Mouse (Mus musculus) limb, embryonic 11.5 days (tissue): ENCODE data around the gene Dgcr8. TPM values are rescaled to one million over a fixed set of nuclear protein-coding genes. Genes with fewer than 3 reads are reported as not detected.

Experiments
- ATAC-seq: fragments of 200-750 bp; cut with Nextera tagmentation; 2 replicates; pipeline ENCODE4 v1.8.0; 2017; ENCODE audit warnings: low read depth; ENCODE audit not compliant: insufficient number of reproducible peaks, low FRiP score, low TSS enrichment
- DNase-seq: peaks from one replicate; pipeline ENCODE4 v3.0.0-alpha.2; 2015; ENCODE audit warnings: low spot score
- H3K27ac ChIP-seq: fragments of 300-500 bp; sonication (generic); replicated peaks from 2 replicates; pipeline ENCODE4 v1.5.1; 2014; ENCODE audit warnings: low read depth, mild to moderate bottlenecking, low read length
- H3K27me3 ChIP-seq: fragments of 300-500 bp; sonication (generic); 2 replicates; pipeline ENCODE4 v1.6.1; 2014; ENCODE audit warnings: mild to moderate bottlenecking, low read length, mixed read lengths; ENCODE audit not compliant: control insufficient read depth, insufficient read depth
- H3K36me3 ChIP-seq: fragments of 300-500 bp; sonication (generic); 2 replicates; pipeline ENCODE4 v1.6.1; 2014; ENCODE audit warnings: mild to moderate bottlenecking, low read length, moderate library complexity, mixed read lengths; ENCODE audit not compliant: control insufficient read depth, insufficient read depth
- H3K4me1 ChIP-seq: fragments of 300-500 bp; sonication (generic); 2 replicates; pipeline ENCODE4 v1.6.1; 2014; ENCODE audit warnings: low read length, mixed read lengths; ENCODE audit not compliant: control insufficient read depth, insufficient read depth
- H3K4me2 ChIP-seq: fragments of 300-500 bp; sonication (generic); 2 replicates; pipeline ENCODE4 v1.6.1; 2014; ENCODE audit warnings: low read depth, mild to moderate bottlenecking, moderate library complexity; ENCODE audit not compliant: severe bottlenecking
- H3K4me3 ChIP-seq: fragments of 300-500 bp; sonication (generic); 2 replicates; pipeline ENCODE4 v1.5.1; 2014; ENCODE audit warnings: low read depth, low read length
- H3K9ac ChIP-seq: fragments of 300-500 bp; sonication (generic); 2 replicates; pipeline ENCODE4 v1.6.1; 2014; ENCODE audit warnings: mild to moderate bottlenecking, low read length
- H3K9me3 ChIP-seq: fragments of 300-500 bp; sonication (generic); 2 replicates; pipeline ENCODE4 v1.6.1; 2016; ENCODE audit warnings: low read length; ENCODE audit not compliant: control insufficient read depth
- WGBS: fragments of 180-500 bp; shearing (Covaris S2); extraction: QIAGEN DNeasy Blood & Tissue Kit; methylation state at CpG from one replicate; pipeline ENCODE4 v1.1.7; 2014; 5-methylcytosine and 5-hydroxymethylcytosine counted together
- polyA plus RNA-seq: library from polyadenylated mRNA; unstranded; fragments of >200 nt; fragmentation: Nextera tagmentation; extraction: Ambion mirVana; gene quantifications from 2 replicates; pipeline ENCODE4 v1.2.1, GENCODE M21; 2014

The Dgcr8 gene
- polyA plus RNA-seq, 1 experiment from 2014 or later, result 42.7 TPM

DNA sequence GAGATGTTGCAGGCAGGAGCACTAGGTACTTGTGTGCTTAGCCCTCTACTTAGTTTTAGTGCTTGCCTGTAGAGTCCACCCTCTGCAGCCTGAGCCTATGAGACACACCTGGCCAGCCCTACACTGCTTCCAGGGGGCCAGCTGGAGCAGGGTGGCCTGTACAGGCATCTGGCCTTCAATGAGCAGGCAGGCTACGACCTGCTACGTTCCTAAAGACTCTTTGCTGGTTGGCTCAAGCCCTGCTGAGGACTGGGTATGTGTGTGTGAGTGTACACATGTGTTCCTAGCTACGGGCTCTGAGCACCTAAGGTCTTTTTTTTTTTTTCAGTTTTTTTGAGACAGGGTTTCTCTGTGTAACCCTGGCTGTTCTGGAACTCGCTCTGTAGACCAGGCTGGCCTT lies 57.6 kb downstream of the Dgcr8 start:
- Histone ChIP-seq H3K9ac (no peak overlapping the region), H3K9me3 (no peaks in the 10 kb centered on the region), H3K4me1 (peaks cover 18% of the 10 kb centered on the region), H3K4me3 (no peak overlapping the region), H3K27me3 (no peaks in the 10 kb centered on the region), H3K4me2 (no peak overlapping the region), H3K36me3 (0 out of 2 replicates have a peak, but pooled peaks cover 5% of the 10 kb centered on the region), H3K27ac (no peak overlapping the region)
- ATAC-seq, result no peak
- DNase-seq, result no peak
- 71% methylated on average over 4 of the region's 4 CpGs for WGBS

GRCm38 (mm10) chr16:18231047-18231446 lies 58.0 kb downstream of the Dgcr8 start:
- 82% methylated on average over 3 of the region's 3 CpGs for WGBS
- H3K4me3 ChIP-seq, result no peak overlapping the region
- no peak overlapping the region for H3K27ac ChIP-seq
- no peak overlapping the region for H3K4me2 ChIP-seq
- DNase-seq, result no peak
- 0 out of 2 replicates have a peak, but pooled peaks cover 6% of the 10 kb centered on the region for H3K36me3 ChIP-seq
- peaks cover 18% of the 10 kb centered on the region for H3K4me1 ChIP-seq
- H3K9me3 ChIP-seq, result no peaks in the 10 kb centered on the region
- H3K9ac ChIP-seq, result no peak overlapping the region
- H3K27me3 ChIP-seq, result no peaks in the 10 kb centered on the region
- no peak for ATAC-seq

DNA sequence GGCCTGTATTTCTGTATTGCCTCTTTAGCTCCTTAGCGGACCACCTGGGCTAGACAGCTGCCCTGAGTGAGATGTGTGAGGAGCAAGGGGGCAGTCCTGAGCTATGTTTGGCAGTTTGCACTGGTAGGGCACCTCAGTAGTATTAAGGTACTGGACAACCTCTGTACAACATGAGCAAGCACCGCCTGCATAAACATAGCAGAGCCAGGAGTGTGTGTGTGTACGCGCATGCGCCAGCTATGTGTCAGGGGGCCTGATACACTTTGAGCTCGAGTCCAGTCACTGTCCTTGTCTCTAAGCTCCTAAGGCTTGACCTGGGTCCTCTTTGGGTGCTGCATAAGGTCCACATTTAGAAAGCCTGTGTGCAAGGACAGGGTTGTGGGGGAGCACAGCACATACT lies 58.4 kb downstream of the Dgcr8 start:
- H3K27me3 ChIP-seq, result no peaks in the 10 kb centered on the region
- H3K36me3 ChIP-seq, result 0 out of 2 replicates have a peak, but pooled peaks cover 7% of the 10 kb centered on the region
- no peak overlapping the region for H3K27ac ChIP-seq
- ATAC-seq, result no peak
- peaks cover 15% of the 10 kb centered on the region for H3K4me1 ChIP-seq
- no peak overlapping the region for H3K4me3 ChIP-seq
- WGBS, result 95% methylated on average over 6 of the region's 6 CpGs
- H3K4me2 ChIP-seq, result no peak overlapping the region
- no peak overlapping the region for H3K9ac ChIP-seq
- H3K9me3 ChIP-seq, result no peaks in the 10 kb centered on the region
- no peak for DNase-seq

DNA sequence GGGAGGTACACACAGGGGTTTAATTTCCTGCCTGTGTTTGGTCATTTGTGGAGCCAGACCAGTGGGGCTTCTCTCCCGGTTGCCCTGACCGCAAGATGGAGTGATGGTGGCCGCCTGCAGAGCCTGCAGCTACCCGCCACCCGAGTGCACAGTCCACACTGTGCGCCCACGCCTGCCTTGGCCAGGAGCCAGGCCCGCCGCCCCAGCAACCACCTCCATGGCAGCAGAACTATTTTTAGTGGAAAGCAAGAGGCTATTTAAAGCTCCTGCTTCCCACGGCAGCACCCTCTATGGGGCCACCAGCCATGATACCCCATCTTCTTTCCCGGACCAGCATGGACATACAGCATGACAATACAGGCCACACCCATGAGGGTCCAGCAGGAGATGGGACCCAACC lies 59.4 kb downstream of the Dgcr8 start:
- Histone ChIP-seq H3K9me3 (no peaks in the 10 kb centered on the region), H3K4me3 (no peak overlapping the region), H3K36me3 (peaks cover 9% of the 10 kb centered on the region; the same call in 1 of the 2 replicates), H3K27me3 (no peaks in the 10 kb centered on the region), H3K4me1 (peaks cover 14% of the 10 kb centered on the region), H3K4me2 (no peak overlapping the region), H3K9ac (no peak overlapping the region), H3K27ac (no peak overlapping the region)
- WGBS, result 88% methylated on average over 11 of the region's 11 CpGs
- no peak for DNase-seq
- ATAC-seq, result no peak

GRCm38 (mm10) chr16:18228856-18229255 lies 60.2 kb downstream of the Dgcr8 start:
- H3K27me3 ChIP-seq, result no peaks in the 10 kb centered on the region
- 90% methylated on average over 4 of the region's 4 CpGs for WGBS
- DNase-seq (no peak), ATAC-seq (no peak)
- H3K36me3 ChIP-seq, result peaks cover 16% of the 10 kb centered on the region
- H3K27ac ChIP-seq, result no peak overlapping the region
- peaks cover 8% of the 10 kb centered on the region for H3K4me1 ChIP-seq
- no peak overlapping the region for H3K4me2 ChIP-seq
- H3K4me3 ChIP-seq, result no peak overlapping the region
- H3K9ac ChIP-seq, result no peak overlapping the region
- no peaks in the 10 kb centered on the region for H3K9me3 ChIP-seq

DNA sequence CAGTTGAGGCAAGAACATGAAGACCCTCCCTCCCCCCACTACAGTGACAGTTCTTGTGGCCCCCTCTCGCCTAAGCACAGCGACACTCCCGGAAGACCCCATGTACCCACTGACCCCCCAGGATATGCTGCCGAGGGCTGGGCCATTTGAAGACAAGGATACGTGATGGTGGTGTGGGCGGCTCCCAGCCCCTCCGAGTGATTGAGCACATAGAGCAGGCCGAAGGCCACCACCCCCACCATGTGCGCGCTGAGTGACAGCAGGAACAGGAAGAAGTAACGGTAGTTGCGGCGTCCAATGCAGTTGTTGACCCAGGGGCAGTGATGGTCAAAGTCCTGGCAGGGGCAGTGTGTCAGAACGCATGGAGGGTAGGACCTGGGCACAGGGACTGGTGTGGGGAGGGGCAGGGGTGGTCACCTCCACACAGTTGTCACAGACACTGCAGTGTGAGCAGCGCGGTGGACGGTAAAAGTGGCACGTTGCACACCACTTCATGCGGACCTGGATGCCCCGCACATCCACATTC lies 61.1 kb downstream of the Dgcr8 start:
- Histone ChIP-seq H3K9ac (no peak overlapping the region), H3K4me3 (no peak overlapping the region), H3K9me3 (no peaks in the 10 kb centered on the region), H3K27ac (no peak overlapping the region), H3K4me2 (no peak overlapping the region), H3K36me3 (peaks cover 17% of the 10 kb centered on the region), H3K27me3 (no peaks in the 10 kb centered on the region), H3K4me1 (no peaks in the 10 kb centered on the region)
- 95% methylated on average over 20 of the region's 20 CpGs for WGBS
- ATAC-seq, result no peak
- no peak for DNase-seq

DNA sequence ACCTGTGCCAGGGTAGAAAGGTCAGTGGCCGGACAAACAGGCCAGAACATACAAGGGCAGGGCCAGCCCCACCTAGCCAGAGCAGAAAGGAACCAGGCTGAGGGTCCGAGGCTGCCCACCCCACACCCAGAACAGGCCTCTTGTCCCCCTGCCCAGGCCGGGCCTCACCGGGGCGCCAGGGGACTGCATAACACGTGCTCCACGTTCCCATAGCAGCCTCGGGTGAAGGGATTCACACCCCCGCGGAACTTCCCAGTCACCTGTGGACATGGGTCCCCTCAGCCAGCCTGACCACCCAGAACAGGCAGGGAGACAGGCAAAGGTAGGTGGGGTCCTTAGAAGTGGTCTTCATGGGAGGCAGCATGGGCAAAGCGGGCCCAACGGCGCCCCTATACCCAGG lies 61.9 kb downstream of the Dgcr8 start:
- no peak for ATAC-seq
- Histone ChIP-seq H3K4me3 (no peak overlapping the region), H3K27me3 (no peaks in the 10 kb centered on the region), H3K4me2 (no peak overlapping the region), H3K36me3 (peaks cover 22% of the 10 kb centered on the region), H3K4me1 (no peaks in the 10 kb centered on the region), H3K27ac (no peak overlapping the region), H3K9ac (no peak overlapping the region), H3K9me3 (no peaks in the 10 kb centered on the region)
- WGBS, result 93% methylated on average over 13 of the region's 13 CpGs
- no peak for DNase-seq

DNA sequence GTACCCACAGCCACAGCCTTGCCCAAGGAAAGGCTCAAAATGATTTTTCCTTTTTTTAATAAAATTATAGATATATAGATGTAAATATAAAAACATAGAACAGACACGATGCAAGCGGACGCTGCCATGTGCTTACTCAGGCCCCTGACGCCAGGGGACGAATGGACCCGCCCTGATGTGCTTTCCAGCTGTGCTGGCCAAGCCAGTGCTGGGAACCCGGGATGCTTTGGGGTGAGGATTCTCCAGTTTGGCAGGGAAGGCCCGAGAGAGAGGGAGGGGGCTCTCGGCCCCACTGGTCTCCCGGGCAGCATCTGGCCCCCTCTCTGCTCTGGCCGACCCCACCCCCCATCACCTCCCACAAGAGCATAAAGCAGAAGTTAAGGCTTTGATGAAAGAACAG lies 66.9 kb downstream of the Dgcr8 start:
- no peak overlapping the region for H3K4me2 ChIP-seq
- DNase-seq, result no peak
- ATAC-seq, result no peak

DNA sequence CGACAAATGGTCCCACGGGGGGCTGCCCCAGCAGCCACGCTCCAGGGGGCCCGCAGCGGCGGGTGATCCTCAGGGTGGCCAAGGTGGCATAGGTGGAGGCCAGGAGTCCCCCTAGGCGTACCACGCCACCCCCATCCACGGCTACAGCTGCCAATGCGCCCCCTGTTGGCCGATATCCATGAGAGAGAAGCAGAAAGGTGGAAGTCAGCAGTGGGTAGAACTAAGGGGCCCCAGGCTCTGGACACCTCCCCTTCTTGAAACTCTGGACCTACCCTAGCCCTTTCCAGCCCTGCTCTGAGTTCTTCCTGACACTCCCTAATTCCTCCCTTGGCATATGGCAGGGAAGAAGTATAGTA lies 67.5 kb downstream of the Dgcr8 start:
- no peak for ATAC-seq
- no peak overlapping the region for H3K27ac ChIP-seq
- no peaks in the 10 kb centered on the region for H3K9me3 ChIP-seq
- peaks cover 9% of the 10 kb centered on the region for H3K4me1 ChIP-seq
- H3K36me3 ChIP-seq, result peaks cover 18% of the 10 kb centered on the region
- H3K4me2 ChIP-seq, result no peak overlapping the region
- 77% methylated on average over 9 of the region's 11 CpGs for WGBS
- H3K27me3 ChIP-seq, result no peaks in the 10 kb centered on the region
- no peak for DNase-seq
- H3K9ac ChIP-seq, result no peak overlapping the region
- no peak overlapping the region for H3K4me3 ChIP-seq

More for the DNA sequence above, 66.9 kb downstream of the Dgcr8 start:
- H3K9me3 ChIP-seq, result no peaks in the 10 kb centered on the region
- H3K4me1 ChIP-seq, result peaks cover 9% of the 10 kb centered on the region
- WGBS, result 81% methylated on average over 11 of the region's 11 CpGs
- peaks cover 18% of the 10 kb centered on the region for H3K36me3 ChIP-seq
- H3K9ac ChIP-seq, result no peak overlapping the region
- H3K4me3 ChIP-seq, result no peak overlapping the region
- no peak overlapping the region for H3K27ac ChIP-seq
- H3K27me3 ChIP-seq, result no peaks in the 10 kb centered on the region
